Mouse (Mus musculus): Measurements from ENCODE around the gene Kctd20.

GRCm38 (mm10) chr17:28982591-28982990 is 30.8 kb downstream of the Kctd20 start:
- no peak for TF ChIP-seq CTCF (IDR thresholded peaks at IDR 0.05; ENCODE audit: low read depth, low read length)
- TF ChIP-seq POLR2A (IDR thresholded peaks at IDR 0.05; ENCODE audit: borderline replicate concordance, low read depth, low read length), result no peak

Measured in bone marrow macrophage, adult 2 months (primary cell).